Mouse (Mus musculus): ENCODE data around the gene Poln. TPM values are rescaled to one million over a fixed set of nuclear protein-coding genes. Genes with fewer than 3 reads are reported as not detected.

Poln gene
- total RNA-seq, 4 experiments from 2014 or later = 0.73 to 1.3 (median 1.1) TPM

GRCm38 (mm10) chr5:34186961-34187391 lies 17.7 kb upstream of the Poln start:
- no peak for DNase-seq (ENCODE audit: low spot score in 2 of 2)

- DNase-seq (ENCODE audit: low spot score in 2 of 2) = no peak
These were observed 17.1 kb upstream of the Poln start for GRCm38 (mm10) chr5:34186391-34186790.

GRCm38 (mm10) chr5:34185791-34186190 lies 16.5 kb upstream of the Poln start:
- DNase-seq (ENCODE audit: low spot score in 2 of 2) = no peak

GRCm38 (mm10) chr5:34185051-34185580 lies 15.9 kb upstream of the Poln start:
- peak in 1 of 2 experiments; percentile 5 for DNase-seq (ENCODE audit: low spot score in 2 of 2)

GRCm38 (mm10) chr5:34183976-34184375 lies 14.7 kb upstream of the Poln start:
- no peak for DNase-seq (ENCODE audit: low spot score in 2 of 2)

- peak in 1 of 2 experiments; percentile 20 for DNase-seq (ENCODE audit: low spot score in 2 of 2)
These were observed 14.1 kb upstream of the Poln start for GRCm38 (mm10) chr5:34183156-34183880.

GRCm38 (mm10) chr5:34182486-34182885 lies 13.2 kb upstream of the Poln start:
- peak in 1 of 2 experiments; percentile 10 for DNase-seq (ENCODE audit: low spot score in 2 of 2)

- peak in 1 of 2 experiments; percentile 2 for DNase-seq (ENCODE audit: low spot score in 2 of 2)
These were observed 8.6 kb upstream of the Poln start for GRCm38 (mm10) chr5:34177821-34178220.

- peak in 1 of 2 experiments; percentile 18 for DNase-seq (ENCODE audit: low spot score in 2 of 2)
These were observed 7.8 kb upstream of the Poln start for GRCm38 (mm10) chr5:34177091-34177490.

GRCm38 (mm10) chr5:34176691-34177090 lies 7.4 kb upstream of the Poln start:
- no peak for DNase-seq (ENCODE audit: low spot score in 2 of 2)

GRCm38 (mm10) chr5:34175403-34175694 lies 6.1 kb upstream of the Poln start:
- peak in 1 of 2 experiments; percentile 2 for DNase-seq (ENCODE audit: low spot score in 2 of 2)

- peak in 1 of 2 experiments; percentile 2 for DNase-seq (ENCODE audit: low spot score in 2 of 2)
These were observed 5.5 kb upstream of the Poln start for GRCm38 (mm10) chr5:34174550-34175402.

- DNase-seq (ENCODE audit: low spot score in 2 of 2) = peak in 1 of 2 experiments; percentile 2
These were observed 4.8 kb upstream of the Poln start for GRCm38 (mm10) chr5:34174021-34174420.

GRCm38 (mm10) chr5:34170726-34171125 lies 1.5 kb upstream of the Poln start:
- peak in 1 of 2 experiments; percentile 29 for DNase-seq (ENCODE audit: low spot score in 2 of 2)

GRCm38 (mm10) chr5:34169954-34170353 lies 706 bp upstream of the Poln start:
- no peak for DNase-seq (ENCODE audit: low spot score in 2 of 2)

GRCm38 (mm10) chr5:34167857-34168256 lies 1.4 kb downstream of the Poln start:
- DNase-seq (ENCODE audit: low spot score in 2 of 2) = no peak

GRCm38 (mm10) chr5:34165793-34166192 lies 3.5 kb downstream of the Poln start:
- no peak for DNase-seq (ENCODE audit: low spot score in 2 of 2)

GRCm38 (mm10) chr5:34148476-34148875 lies 20.8 kb downstream of the Poln start:
- DNase-seq (ENCODE audit: low spot score in 2 of 2) = no peak

- no peak for DNase-seq (ENCODE audit: low spot score in 2 of 2)
These were observed 21.7 kb downstream of the Poln start for GRCm38 (mm10) chr5:34147554-34147953.

GRCm38 (mm10) chr5:34139751-34140150 lies 29.5 kb downstream of the Poln start:
- DNase-seq (ENCODE audit: low spot score in 2 of 2) = peak; percentile 8 to 22

- DNase-seq (ENCODE audit: low spot score in 2 of 2) = peak; percentile 7 to 15
These were observed 36.5 kb downstream of the Poln start for GRCm38 (mm10) chr5:34132731-34133130.

- DNase-seq (ENCODE audit: low spot score in 2 of 2) = no peak
These were observed 45.1 kb downstream of the Poln start for GRCm38 (mm10) chr5:34124131-34124530.
